Mouse (Mus musculus) macrophage (primary cell): ENCODE data around the gene Naa38. TPM values are rescaled to one million over a fixed set of nuclear protein-coding genes. Genes with fewer than 3 reads are reported as not detected.

Source experiments
- H3K27ac ChIP-seq: fragments of 350-480 bp; formaldehyde crosslinking; 2 replicates; pipeline ENCODE4 v1.9.0; 2021
- H3K36me3 ChIP-seq: fragments of 350-480 bp; formaldehyde crosslinking; 2 replicates; pipeline ENCODE4 v1.9.0; 2021; ENCODE audit errors: inconsistent target
- H3K4me3 ChIP-seq: fragments of 350-480 bp; formaldehyde crosslinking; 2 replicates; pipeline ENCODE4 v1.9.0; 2021; ENCODE audit errors: inconsistent target
- H3K79me2 ChIP-seq: fragments of 350-480 bp; formaldehyde crosslinking; 2 replicates; pipeline ENCODE4 v1.9.0; 2021; ENCODE audit errors: inconsistent target
- WGBS: methylation state at CpG from one replicate; pipeline ENCODE4 v1.1.7; 2026; ENCODE audit warnings: inconsistent platforms; ENCODE audit not compliant: missing documents; 5-methylcytosine and 5-hydroxymethylcytosine counted together
- polyA plus RNA-seq: library from polyadenylated mRNA; stranded (reverse); fragments of 250-400 nt; gene quantifications from 3 replicates; pipeline ENCODE4 v1.2.4, GENCODE M21; 2018; ENCODE audit warnings: inconsistent platforms

Gene Naa38
- polyA plus RNA-seq, 1 experiment from 2014 or later, result 60.0 TPM

DNA sequence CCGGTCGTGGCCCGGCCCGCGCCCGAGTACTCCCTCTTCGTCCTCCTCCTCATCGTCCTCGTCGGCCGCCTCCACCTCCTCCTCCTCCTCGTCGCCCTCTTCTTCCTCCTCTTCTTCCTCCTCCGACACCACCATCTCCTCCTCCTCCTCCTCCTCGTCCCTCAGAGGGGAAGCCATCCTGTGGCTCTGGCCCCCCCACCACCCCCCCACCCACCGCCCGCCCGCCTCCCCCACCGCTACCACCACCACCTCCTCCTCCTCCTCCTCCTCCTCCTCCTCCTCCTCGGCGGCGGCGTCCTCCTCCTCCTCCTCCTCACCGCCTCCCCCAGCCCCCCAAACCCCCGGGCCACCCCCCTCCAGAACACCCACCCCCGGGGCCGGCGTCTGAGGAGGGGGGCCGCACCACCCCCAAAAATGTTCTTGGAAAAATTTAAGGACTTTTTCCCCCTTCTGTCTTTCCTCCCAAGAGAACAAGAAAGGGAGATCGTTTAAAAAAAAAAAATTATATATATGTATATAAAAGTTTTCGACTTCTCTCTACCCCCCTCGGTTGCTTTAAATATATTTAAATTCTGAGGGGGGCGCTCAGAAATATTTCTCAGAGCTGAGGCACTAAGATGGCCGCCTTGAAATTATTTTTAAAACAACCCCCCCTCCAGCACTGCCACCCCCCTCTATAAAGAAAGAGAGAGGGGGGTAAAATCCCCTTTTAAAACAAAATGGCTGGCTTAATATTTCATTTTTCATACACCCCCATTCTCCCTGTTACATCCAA, 25.9 kb upstream of the Naa38 start, which contains the start of gene Chd3:
TSS of gene Chd3 (minus strand) at position 192 of the 775 bp plus-strand sequence.
- no peaks in the 10 kb centered on the region for H3K36me3 ChIP-seq
- peaks cover 12% of the 10 kb centered on the region; the same call in 1 of the 2 replicates for H3K79me2 ChIP-seq
- 13% methylated on average over 11 of the region's 34 CpGs for WGBS
- H3K4me3 ChIP-seq, result peak within 1 kb of the TSS; percentile 43
- H3K27ac ChIP-seq, result peak within 1 kb of the TSS; percentile 89

DNA sequence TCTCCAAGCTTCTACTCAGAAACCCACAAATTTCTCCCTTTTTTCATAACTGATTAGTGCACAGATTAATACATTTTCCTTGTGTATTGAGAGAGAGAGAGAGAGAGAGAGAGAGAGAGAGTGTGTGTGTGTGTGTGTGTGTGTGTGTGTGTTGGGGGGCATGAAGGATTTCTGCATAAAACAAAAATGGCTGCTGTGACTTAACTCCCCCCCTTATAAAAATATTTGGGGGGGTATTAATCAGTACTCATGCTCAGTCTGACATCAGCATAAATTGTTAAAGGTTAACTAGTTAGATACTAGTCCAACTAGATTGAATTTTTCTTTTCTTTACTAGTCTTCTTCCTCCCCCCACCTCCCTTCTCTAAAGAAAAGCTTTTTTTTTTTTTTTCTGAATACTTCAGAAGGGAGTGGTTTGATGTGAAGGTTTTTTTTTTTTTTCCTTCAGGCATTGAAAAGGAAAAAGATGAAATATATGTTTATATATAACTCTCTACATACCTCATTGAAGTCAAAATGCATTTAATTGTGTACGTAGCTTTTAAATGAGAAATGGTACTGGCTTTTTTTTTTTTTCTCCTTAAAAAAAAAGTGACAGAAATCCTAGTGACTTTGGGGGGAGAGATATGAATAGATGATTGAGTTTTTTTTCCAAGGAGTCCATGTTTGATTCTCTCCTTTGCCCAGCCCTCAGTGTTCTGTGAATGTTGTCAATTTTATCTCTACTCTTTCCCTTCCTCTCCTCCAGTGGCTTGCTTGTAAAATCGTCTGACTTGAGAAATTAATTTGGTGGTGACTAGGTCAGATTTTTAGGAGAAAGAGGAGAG, 25.1 kb upstream of the Naa38 start:
- 20% methylated on average over 1 of the region's 2 CpGs for WGBS
- no peak overlapping the region for H3K27ac ChIP-seq
- H3K4me3 ChIP-seq, result no peak overlapping the region; the same call in 1 of the 2 replicates
- H3K79me2 ChIP-seq, result peaks cover 7% of the 10 kb centered on the region; the same call in 1 of the 2 replicates
- H3K36me3 ChIP-seq, result no peaks in the 10 kb centered on the region

- Histone ChIP-seq H3K4me3 (no peak overlapping the region), H3K79me2 (peaks cover under 1% of the 10 kb centered on the region; the same call in 1 of the 2 replicates), H3K27ac (no peak overlapping the region), H3K36me3 (no peaks in the 10 kb centered on the region)
- WGBS, result 75% methylated on average over 7 of the region's 9 CpGs
Measured at GRCm38 (mm10) chr11:69370817-69371215, 24.5 kb upstream of the Naa38 start.

DNA sequence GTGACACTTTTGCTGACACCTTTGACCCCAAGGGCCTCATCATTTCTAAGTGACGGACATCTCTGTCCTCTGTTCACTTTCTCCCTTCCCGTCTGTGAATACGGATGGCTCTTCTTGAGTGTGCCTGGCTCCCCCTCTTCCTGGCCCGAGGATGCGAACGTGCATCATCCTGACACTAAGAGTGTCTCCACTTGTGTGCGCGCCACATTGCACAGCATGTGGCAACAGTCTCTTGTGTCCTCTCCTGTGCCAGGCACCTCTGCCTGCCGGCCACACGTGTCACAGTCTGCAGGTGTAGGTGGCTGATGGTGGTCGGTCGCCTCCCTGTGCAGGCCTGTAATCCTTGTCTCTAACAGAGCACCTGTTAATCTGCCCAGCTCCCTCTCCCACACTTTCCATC, 23.7 kb upstream of the Naa38 start:
- WGBS, result 88% methylated on average over 12 of the region's 12 CpGs
- Histone ChIP-seq H3K36me3 (no peaks in the 10 kb centered on the region), H3K27ac (no peak overlapping the region), H3K4me3 (no peak overlapping the region), H3K79me2 (no peaks in the 10 kb centered on the region)

DNA sequence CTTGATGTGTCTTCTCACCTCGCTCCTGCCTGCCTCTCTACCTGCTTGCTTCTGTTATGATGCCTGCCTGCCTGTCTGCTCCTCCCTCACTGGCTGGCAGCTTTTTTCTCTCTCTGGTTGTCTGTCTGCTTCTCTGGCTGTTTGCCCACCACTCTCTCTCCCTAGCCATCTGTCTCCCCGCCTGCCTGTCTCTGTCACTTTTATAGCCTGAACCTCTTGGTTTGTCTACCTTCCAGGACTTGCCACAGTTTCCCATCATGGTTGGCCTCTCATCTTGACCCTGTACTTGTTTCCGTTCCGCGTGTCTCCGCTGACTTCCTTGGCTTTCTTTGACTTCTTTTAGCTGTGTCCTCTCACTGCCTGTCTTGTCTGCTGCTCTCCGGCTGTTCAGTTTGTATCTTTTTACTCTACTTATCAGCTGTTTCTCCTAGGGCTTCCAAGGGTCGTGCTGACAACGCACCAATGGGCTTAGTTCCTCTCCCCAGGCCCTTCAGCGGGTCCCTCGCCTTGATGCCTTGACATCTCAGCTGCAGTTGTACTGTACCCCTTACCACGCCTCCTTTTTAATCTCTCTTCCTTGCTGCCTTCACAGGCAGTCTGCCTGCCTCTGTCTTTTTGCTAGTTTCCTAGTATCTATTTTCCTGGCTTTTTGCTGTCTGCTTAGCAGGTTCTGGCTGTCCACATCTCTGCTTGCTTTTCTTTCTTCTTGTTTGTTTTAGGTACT, 23.1 kb upstream of the Naa38 start:
- Histone ChIP-seq H3K4me3 (no peak overlapping the region), H3K36me3 (no peaks in the 10 kb centered on the region), H3K27ac (no peak overlapping the region), H3K79me2 (no peaks in the 10 kb centered on the region)
- WGBS, result 76% methylated on average over 12 of the region's 12 CpGs

DNA sequence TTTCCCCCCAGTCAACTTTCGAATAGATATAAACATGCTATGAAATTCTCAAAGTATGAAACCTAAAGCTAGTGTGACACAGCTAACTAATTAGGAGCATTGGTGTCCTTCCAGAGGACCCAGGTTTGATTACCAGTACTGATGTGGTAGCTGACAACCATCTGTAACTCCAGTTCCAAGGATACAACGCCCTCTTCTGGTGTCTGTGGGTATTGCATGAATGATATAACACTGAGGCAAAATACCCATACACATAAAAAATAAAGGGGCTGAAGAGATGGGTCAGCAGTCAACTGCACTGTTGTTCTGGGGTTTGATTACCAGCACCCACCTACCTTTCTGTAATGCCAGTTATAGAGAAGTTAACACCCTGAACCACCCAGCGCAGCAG, 22.5 kb upstream of the Naa38 start:
- H3K4me3 ChIP-seq, result no peak overlapping the region
- WGBS, result 64% methylated on average over 3 of the region's 3 CpGs
- H3K79me2 ChIP-seq, result no peaks in the 10 kb centered on the region
- no peaks in the 10 kb centered on the region for H3K36me3 ChIP-seq
- no peak overlapping the region for H3K27ac ChIP-seq

DNA sequence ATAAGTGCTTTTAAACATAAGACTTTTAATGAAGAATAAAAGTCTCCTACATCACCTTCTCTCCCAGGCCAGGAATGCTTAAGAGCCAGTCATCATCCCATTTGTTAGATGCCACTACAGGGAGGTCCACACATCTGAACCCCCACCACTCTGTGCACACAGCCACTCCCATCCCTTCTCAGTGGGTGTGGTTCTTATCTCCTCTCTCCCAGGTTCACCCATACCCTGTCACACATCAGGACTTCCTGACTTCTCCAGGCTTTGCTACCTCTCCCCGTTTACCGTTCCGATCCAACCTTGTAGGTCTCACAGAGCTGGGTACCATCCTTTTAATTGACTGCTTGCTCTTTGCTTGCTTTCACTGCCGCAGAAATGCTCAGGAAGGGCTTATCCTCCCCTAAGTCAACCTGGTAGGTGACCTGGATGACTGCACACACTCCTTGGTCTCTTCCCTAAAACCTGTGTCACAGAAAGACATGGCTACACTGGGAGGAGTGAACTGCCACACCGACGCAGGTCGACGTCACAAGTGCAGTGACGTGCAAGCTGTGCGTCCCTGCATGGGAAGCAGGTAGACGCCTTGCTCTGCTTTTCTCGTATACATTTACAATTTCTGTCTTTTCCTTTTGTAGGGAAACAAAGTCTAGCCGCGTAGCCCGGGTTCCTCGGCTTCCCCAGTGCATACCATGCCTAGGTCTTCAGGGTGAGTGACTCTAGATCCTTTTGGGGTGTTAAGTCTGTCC, 21.9 kb upstream of the Naa38 start:
- Histone ChIP-seq H3K27ac (no peak overlapping the region), H3K4me3 (no peak overlapping the region), H3K79me2 (no peaks in the 10 kb centered on the region), H3K36me3 (no peaks in the 10 kb centered on the region)
- WGBS, result 92% methylated on average over 16 of the region's 16 CpGs

DNA sequence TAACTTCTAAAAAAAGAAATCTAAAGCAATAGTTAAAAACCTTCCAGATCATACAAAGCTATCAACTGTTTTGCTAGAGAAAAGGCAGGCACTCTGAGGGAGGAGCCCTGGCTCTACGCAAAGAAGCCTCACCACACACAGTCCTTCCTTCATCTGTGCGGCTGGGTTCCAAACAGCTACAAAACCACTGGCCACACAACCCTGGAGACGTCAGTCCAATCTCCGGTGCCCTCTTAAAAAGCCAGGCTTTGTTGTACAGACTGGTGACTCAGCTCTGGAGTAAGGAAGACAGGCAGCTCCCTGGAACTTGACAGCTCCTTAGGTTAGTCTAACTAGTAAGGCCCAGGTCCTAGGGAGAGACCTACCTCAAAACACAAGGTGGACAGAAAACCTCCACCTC, 19.6 kb upstream of the Naa38 start:
- no peaks in the 10 kb centered on the region for H3K79me2 ChIP-seq
- 77% methylated on average over 4 of the region's 4 CpGs for WGBS
- H3K36me3 ChIP-seq, result no peaks in the 10 kb centered on the region

DNA sequence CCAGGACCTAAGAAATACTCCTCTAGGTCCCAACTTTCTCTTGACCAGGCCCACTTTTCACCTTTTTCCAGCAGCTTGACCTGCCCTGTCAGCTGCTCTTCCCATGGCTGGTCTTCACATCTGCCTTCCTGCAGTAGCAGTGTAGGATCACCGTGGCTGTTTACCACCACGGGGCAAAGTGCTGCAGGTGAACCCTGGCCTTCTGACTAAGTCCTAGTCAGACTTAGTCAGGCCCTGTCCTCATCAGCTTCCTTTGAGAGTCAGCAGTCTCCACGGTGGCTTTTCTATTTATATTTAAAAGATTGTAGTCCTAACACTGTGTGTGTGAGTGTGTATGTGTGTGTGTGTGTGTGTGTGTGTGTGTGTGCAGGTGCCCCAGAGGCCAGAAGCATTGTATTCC, 17.5 kb upstream of the Naa38 start:
- Histone ChIP-seq H3K79me2 (no peaks in the 10 kb centered on the region), H3K36me3 (no peaks in the 10 kb centered on the region), H3K27ac (no peak overlapping the region), H3K4me3 (no peak overlapping the region)
- 63% methylated on average over 3 of the region's 3 CpGs for WGBS

More for the DNA sequence above, 19.6 kb upstream of the Naa38 start:
- Histone ChIP-seq H3K4me3 (no peak overlapping the region), H3K27ac (no peak overlapping the region)

DNA sequence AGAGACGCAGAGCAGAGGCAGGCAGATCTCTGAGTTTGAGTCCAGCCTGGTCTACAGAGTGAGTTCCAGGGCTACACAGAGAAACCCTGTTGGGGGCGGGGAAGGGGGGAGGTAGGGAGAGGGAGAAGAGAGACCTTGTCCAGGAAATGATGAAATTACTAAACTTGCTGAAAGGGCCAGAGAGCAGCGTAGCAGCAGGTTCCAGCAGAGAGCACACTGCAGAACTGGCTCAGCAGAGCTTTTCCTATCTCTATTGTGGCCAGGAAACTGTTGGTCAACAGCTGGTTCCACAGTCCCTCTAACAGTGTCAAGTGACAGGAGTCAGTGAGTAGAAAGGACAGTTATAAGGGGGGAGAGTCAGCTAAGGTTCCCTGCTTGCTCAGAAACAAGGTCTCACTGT, 15.7 kb upstream of the Naa38 start:
- H3K4me3 ChIP-seq, result no peak overlapping the region
- H3K79me2 ChIP-seq, result no peaks in the 10 kb centered on the region
- H3K36me3 ChIP-seq, result no peaks in the 10 kb centered on the region
- WGBS, result 31% methylated on average over 3 of the region's 3 CpGs
- H3K27ac ChIP-seq, result peak overlapping the region; percentile 59

GRCm38 (mm10) chr11:69381356-69381755, 13.9 kb upstream of the Naa38 start:
- H3K4me3 ChIP-seq, result no peak overlapping the region
- H3K36me3 ChIP-seq, result no peaks in the 10 kb centered on the region
- WGBS, result 92% methylated on average over 6 of the region's 6 CpGs
- no peak overlapping the region for H3K27ac ChIP-seq
- no peaks in the 10 kb centered on the region for H3K79me2 ChIP-seq

- WGBS, result 93% methylated on average over 10 of the region's 10 CpGs
- no peaks in the 10 kb centered on the region for H3K79me2 ChIP-seq
- no peak overlapping the region for H3K4me3 ChIP-seq
- H3K27ac ChIP-seq, result no peak overlapping the region
- H3K36me3 ChIP-seq, result no peaks in the 10 kb centered on the region
Measured at GRCm38 (mm10) chr11:69382478-69383105, 12.7 kb upstream of the Naa38 start.

DNA sequence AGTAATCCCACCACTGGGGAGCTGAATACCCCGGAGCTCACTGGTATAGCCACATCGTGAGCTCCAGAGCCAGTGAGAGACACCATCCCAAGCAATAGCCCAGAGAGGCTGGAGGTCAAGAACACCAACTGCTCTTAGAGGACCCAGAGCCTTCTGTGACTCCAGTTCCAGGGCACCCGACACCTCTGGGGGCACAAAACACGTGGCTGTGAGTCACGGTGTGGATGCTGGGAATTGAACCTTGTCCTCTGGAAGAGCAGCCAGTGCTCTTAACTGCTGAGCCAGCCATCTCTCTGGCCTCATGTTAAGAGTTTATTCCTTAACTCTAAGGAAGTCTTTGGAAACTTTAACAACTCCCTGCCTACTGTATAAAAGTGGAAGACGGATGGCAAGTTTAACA, 10.3 kb upstream of the Naa38 start:
- Histone ChIP-seq H3K36me3 (no peaks in the 10 kb centered on the region), H3K27ac (no peak overlapping the region), H3K4me3 (no peak overlapping the region), H3K79me2 (no peaks in the 10 kb centered on the region)
- WGBS, result 96% methylated on average over 6 of the region's 6 CpGs

- H3K4me3 ChIP-seq, result no peak overlapping the region
- 82% methylated on average over 5 of the region's 7 CpGs for WGBS
- no peaks in the 10 kb centered on the region for H3K79me2 ChIP-seq
- no peaks in the 10 kb centered on the region for H3K36me3 ChIP-seq
- H3K27ac ChIP-seq, result no peak overlapping the region
Measured at GRCm38 (mm10) chr11:69386758-69387157, 8.5 kb upstream of the Naa38 start.
